Mouse (Mus musculus) subcutaneous adipose tissue, adult 2 months (tissue): ENCODE measurements around the gene Cd81. TPM values are rescaled to one million over a fixed set of nuclear protein-coding genes. Genes with fewer than 3 reads are reported as not detected.

ENCODE experiments used
- polyA plus RNA-seq: library from polyadenylated mRNA; depleted of rRNA; stranded (reverse); fragments of >200 nt; gene quantifications from 2 replicates; pipeline ENCODE4 v1.2.3, GENCODE M21; 2012; ENCODE audit warnings: low replicate concordance; rRNA removed

The Cd81 gene
- polyA plus RNA-seq: 886 and 988 TPM in 2 replicates

DNA sequence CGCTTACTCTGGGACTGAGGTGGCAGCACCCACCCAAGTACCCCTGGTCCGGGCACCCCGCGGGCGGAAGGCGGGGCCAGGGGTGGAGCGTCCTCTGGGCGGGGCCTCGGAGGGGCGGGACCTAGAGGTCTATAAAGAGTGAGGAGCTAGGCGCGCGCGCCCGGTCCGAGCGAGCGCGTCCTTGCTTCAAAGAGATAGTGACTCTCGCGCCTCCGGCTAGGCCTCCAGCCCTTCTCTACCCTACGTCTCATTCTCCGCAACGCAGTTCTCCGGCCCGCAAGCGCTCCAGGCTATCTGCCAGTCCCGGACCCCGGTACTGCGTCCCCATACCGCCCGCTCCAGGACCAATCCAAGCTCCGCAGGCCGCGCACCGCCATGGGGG, at the start of gene Cd81:
Gene Cd81, plus strand, starts transcription at position 114 of the 382 bp plus-strand sequence.

DNA sequence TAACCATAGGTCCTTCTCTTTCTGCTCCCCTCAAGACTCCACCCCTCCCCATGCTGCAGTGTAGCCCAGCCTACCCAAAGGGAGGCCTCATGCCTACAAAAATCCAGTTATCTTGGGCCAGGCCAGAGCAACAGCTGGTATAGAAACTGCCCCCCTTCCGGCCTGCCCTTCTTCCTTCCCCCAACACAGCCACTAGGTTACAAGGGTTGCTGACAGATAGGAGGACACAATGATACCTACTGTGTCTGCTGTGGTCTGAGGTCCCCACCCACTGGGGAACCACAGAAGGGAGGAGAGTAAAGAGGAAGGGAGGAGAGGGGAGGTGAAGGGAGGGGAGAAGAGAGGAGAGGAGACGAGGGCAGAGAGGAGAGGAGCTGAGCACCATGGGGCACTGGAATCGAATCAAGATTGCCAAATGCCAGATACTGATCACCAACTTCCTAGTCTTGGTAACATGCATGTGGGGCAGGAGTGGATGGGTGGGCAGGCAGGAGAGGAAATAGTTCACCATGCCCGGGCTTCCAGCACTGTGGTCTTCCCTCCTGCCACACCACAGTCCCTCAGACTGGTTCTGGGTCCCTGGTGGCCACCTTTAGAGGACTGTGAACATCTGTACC, 47.7 kb upstream of the Cd81 start, which contains the start of gene Tspan32:
Gene Tspan32, plus strand, starts transcription at position 320 of the 617 bp plus-strand sequence.

DNA sequence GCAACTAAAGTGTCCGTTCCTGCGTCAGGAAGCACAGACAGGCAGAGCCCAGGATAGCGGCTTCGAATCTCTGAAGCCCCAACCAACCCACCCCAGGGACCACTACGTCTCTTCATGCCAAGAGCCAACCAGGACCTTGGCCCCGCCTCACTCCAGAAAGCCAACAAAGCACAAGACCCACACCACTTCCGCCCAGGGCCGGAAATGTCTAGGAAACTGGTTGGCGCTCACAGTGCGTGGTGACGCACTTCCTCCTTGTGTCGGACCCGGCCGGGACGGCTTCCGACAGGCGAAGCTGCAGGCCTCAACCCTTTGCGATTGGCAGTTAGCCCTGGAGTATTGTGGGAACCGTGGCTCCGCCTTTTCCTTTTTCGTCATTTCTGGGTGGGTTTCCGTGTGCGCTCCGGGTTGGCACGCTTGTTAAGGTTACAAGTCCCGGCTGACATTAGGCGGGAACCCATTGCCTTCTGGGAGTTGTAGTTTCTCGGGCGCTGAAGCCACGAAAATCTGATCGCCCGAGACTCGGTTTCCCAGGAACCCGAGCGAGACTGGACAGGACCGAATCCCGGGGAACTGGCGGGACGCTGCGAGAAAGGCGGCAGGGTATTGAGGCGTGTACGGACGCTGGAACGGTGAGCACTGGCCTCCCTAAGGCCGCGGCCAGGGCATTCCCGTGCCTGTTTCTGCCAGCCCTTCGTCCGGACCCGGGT, 16.5 kb downstream of the Cd81 start, which contains the start of gene Tssc4:
Gene Tssc4, plus strand, starts transcription at position 368 of the 710 bp plus-strand sequence.

DNA sequence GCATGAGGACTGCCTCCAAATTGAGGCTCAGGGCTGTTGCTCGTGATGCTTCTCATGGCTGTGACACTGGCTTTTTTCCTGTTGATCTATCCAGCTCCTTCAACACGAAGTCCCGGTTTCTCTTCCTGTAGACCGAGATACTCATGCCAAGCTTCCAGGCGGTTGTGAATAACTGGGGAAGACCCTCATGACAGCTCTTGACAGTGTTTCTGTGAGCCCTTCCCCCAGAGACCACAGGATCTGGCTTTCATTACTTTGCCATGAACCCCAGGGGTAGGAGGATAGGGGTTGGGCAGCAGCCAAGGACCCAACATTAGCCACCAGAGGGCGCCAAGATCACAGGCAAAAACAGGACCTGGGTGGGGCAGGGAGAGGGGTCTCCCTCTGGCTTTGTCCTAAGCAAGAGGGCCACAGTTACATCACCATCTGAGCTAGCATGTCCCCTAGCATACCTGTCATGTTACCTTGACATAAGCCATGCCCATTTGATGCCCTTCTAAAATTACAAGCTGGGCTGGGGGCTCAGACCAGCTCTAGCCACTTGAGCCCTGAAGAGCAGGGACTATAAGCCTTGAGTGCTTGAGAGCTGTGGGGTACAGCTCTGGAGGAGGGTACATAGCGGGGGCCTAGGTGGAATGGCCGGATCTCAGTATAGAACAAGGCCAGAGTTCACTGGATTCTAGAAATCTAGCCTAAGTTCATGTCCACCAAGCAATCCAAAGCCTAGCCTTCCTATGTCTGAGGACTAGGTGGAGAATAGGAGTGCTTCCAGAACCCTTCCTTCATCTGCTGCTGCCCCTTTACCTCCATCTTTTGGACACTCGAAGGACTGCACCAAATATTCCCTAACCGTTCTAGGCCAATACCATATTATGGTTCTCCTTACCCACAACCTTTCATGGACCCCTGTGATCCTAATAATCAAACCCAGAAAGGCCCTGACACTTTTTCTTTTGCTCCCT, 42.3 kb downstream of the Cd81 start, which contains the start of gene Trpm5:
Gene Trpm5, minus strand, starts transcription at position 51 of the 962 bp plus-strand sequence.

DNA sequence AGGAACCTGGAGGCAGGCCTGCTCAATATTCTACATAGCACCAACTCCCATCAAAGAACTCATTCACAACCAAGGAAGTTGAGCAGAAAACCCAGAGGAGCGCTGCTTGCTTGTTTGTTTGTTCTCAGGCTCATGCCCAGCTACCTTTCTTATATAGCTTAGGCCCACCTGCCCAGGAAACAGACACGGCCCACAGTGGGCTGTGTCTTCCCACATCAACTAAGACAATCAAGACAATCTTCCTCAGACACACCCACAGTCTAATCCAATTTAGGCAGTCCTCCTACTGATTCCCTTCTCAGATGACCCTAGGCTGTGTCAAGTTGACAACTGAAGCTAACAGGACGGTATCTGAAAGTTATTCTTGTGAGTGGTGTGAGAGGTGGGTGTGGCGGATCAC, 53.5 kb downstream of the Cd81 start, which contains the start of gene Kcnq1:
Gene Kcnq1, plus strand, starts transcription at position 301 of the 400 bp plus-strand sequence.

Other genes with a start within 250 kb of the Cd81 start
- gene Th, start 121.6 kb upstream of the Cd81 start, polyA plus RNA-seq: 0.10 TPM in 1 of 2 replicates, not detected in the other
- 0.49 and 3.2 TPM in 2 replicates for gene Ascl2, start 83.5 kb upstream of the Cd81 start, polyA plus RNA-seq
- gene Tspan32, start 47.7 kb upstream of the Cd81 start, polyA plus RNA-seq: 5.0 and 5.3 TPM in 2 replicates
- gene Tssc4, start 16.5 kb downstream of the Cd81 start, polyA plus RNA-seq: 62.4 and 108 TPM in 2 replicates
- gene Trpm5, start 41.9 kb downstream of the Cd81 start, polyA plus RNA-seq: 1.0 TPM in 1 of 2 replicates, not detected in the other
- 4.9 and 10.3 TPM in 2 replicates for gene Kcnq1, start 53.6 kb downstream of the Cd81 start, polyA plus RNA-seq